Mouse (Mus musculus) kidney, adult 8-10 months (tissue): ENCODE data around the gene Tspan31.

Source experiments
- DNase-seq, 2 experiments: peaks; one replicate each; pipeline ENCODE4 v3.0.0; 2022

Gene Tspan31

DNA sequence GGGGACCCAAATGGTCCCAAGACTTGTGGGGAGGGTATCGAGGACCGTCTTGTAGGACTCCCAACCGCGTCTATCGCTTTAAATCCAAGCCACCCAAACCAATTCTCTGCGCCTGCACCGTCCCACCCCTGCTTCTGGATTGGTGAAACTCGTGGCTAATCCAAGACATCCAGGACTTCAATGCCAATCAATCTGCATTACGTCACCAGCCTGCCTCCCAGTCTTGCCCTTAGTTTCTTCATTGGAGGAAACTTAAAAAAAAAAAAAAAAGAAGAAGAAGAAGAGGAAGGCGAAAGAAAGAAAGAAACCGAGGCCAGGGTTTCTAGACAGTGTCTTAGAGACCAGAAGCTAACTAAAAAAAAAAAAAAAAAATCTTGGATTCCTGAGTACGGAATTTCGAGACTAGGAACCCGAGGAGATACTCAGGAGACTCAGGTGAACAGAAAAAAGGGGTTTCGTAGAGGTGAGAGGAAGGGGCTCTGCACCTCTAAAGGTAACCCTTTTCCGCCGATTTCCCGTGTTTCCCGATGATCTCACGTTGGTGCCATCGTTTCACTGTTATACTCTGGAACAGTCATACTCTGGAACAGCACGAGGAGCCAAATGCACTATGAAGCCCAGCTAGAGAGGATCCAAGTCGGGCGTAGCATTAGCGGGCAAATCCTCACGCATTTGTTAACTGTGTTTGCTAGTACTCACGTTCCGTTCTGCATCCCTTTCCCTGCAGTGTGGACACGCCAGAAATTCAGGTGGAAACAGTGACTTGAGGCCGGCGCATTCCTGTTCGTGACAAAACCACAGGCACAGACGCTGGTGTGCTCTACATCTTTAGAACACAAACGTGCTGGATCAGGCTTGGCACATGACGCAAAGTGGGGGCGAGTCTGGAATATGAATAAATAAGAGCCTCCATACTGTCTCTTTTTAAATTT lies at the start of gene Tspan31:
Gene Tspan31 (minus strand): TSS at position 75 of the 932 bp plus-strand sequence.
- peak; percentile 95 to 97 for DNase-seq

DNA sequence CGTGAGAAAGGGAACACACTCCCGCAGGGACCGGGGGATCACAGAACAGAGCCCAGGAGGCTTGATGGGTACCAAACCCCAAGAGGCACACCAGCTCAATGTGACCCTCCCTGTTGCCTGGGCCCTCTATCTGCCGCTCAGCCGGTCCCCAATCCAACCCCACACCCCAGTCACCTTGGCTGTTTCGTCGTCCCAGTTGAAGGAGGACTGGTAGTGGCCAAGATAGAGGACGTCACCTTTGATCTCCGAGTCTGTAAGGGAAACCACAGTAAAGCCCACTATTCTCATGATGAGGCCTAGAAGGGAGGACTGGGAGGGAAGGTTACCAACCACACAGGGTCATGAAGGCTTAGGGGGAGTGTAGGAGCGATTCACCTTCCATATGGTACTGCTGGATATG lies 49.2 kb upstream of the Tspan31 start:
- DNase-seq: no peak

- no peak for DNase-seq
Observed at GRCm38 (mm10) chr10:127118470-127118869, 48.4 kb upstream of the Tspan31 start.

DNA sequence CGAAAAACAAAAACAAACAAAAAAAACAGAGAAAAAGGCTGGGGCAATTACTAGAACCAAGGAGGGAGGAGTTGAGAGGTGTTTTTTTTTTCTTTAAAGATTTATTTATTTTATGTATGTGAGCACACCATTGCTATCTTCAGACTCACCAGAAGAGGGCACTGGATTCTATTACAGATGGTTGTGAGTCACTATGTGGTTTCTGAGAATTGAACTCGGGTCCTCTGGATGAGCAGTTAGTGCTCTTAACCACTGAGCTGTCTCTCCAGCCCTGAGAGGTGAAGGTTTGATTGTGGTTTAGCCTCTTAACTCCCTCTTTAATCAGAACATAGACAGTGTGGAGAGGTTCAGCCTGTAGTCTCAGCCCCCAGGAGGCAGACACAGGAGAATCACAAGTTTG lies 45.0 kb upstream of the Tspan31 start:
- no peak for DNase-seq

GRCm38 (mm10) chr10:127114408-127114807 lies 44.3 kb upstream of the Tspan31 start:
- DNase-seq: no peak

DNA sequence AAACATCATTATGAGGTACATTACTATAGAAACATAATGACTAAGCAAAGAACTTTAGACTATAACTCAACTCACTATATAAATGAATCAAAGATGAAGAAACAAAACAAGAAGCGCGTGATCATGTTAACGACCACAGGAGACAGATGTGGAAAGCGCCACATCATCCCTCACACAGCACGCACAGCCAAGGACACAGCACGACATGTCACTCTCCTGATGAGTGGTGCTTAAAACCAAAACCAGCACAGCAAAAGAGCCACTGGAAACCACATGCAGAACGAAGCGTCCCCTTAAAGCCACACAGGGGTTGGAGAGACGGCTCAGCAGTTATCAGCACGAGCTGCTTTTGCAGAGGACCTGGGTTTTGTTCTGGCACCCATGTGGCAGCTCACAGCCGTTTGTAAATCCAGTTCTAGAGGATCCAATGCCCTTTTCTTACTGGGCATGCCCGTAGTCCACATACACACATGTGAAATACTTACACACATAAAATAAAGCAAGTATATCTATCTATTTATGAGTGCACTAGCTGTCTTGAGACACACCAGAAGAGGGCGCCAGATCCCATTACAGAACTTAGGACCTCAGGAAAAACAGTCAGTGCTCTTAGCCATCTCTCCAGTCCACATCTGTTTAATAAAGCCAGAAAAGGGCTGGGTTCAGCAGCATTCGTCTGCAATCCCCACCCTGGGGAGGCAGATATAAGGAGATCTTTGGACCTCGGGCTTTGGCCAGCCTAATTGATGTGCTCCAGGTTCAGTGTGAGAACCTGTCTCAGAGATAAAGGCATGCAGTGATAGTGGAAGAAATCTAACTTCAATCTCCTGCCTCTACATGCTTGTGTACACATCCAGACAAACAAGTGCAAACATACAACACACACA lies 41.2 kb upstream of the Tspan31 start:
- no peak for DNase-seq

DNA sequence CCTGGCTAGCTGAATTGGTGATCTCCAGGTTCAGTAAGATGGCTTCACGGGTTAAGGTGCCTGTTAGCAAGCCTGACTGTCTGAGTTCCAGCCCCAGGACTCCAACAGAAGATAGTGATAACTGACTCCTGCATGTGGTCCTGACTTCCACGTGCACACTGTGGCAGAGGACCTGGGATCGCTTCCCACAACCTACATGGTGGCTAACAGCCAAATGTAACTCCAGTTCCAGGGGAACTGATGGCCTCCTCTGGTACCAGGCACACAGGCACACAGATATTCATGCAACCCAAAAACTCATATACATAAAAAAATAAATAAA lies 38.2 kb upstream of the Tspan31 start:
- no peak for DNase-seq

DNA sequence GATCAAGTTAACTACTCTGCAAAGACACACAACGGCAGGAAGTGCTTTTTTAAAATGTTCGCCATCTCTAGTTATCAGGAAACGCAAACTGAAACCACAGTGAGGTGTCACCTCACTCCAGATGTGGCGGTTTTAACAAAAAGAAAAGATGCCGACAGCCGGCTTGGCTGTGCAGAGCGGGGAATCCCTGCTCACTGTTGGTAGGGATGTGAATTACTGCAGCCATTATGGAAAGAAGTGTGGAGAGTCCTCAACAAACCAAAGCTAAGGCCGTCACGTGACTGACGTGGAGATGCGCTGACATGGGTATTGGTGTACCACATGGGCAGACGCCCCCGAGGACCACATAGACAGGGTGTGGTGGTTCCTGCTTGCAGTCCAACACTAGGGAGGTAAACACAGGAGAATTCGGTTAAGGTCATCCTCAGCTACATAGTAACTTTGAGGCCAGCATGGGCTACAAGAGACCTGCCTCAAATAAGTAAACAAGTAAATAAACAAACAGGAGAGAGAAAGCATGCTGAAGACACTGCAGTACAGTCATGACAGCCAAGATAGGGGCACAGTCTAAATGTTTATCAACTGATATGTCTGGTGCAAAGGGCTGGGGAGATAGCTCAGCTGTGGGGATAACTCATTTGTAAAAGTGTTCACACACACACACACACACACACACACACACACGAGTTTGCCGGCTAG lies 37.6 kb upstream of the Tspan31 start:
- DNase-seq: no peak

GRCm38 (mm10) chr10:127103631-127104030 lies 33.6 kb upstream of the Tspan31 start:
- DNase-seq: no peak

DNA sequence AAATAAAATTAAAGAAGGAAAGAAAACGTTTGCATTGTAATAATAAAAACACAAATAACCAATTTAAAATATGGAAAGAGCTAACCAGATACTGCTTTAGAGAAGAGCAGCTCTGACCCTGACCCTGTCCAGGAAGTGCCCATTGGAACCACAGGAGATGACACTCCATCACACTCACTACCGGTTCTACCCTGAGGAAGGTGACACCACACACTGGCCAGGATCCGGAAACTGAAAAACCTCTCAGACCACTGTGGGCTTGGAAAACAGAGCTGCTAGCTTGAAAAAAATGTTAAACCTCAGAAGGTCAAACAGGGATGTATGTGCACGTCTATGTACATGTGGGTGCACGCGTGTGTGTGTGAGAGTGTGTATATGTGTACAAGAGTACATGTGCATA lies 31.1 kb upstream of the Tspan31 start:
- DNase-seq: no peak

- DNase-seq: no peak
Observed at GRCm38 (mm10) chr10:127100414-127100813, 30.4 kb upstream of the Tspan31 start.

- no peak for DNase-seq
Observed at GRCm38 (mm10) chr10:127099868-127100267, 29.8 kb upstream of the Tspan31 start.

- DNase-seq: no peak
Observed at GRCm38 (mm10) chr10:127099191-127099590, 29.1 kb upstream of the Tspan31 start.

DNA sequence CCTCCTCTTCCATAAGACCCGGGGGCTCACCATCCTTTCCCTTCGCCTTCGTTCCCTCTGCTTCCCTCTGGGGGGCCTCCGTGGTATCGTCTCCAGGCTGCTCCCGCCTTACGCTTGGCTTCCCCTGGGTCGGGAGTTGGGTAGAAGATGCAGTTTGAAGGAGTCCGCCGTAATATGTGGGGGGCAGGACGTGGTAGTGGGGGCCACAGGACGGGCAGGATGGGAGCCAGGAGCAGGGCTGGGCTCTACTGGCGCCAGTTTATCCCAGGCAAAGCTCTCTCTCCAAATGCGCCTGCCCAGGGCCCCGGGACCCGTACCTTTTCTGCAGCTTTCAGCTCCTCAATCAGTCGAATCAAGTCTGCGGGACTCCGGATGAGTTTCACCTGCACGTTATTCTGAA lies 28.4 kb upstream of the Tspan31 start:
- DNase-seq: no peak

DNA sequence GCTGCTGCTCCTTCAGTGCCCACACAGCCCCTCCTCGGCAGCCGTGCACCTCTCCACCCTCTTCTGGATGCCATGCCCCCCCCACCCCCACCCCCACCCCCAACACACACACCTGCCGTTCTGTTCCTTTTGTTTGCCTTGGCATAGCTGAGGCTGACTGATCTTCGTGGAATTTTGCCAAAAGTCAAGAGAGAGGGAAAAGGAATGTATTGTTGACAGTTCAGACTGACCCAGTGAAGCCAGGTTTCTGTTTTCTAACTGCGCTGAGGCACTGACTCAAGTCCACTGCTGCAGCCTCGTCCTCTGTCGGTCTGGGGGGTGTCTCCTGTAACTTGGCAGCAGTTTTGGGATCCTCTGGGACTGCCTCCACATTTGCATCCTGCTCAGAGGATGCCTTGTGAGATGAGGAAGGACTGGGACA lies 24.3 kb upstream of the Tspan31 start:
- DNase-seq: peak in 1 of 2 experiments; percentile 55

GRCm38 (mm10) chr10:127092742-127093141 lies 22.7 kb upstream of the Tspan31 start:
- DNase-seq: no peak

DNA sequence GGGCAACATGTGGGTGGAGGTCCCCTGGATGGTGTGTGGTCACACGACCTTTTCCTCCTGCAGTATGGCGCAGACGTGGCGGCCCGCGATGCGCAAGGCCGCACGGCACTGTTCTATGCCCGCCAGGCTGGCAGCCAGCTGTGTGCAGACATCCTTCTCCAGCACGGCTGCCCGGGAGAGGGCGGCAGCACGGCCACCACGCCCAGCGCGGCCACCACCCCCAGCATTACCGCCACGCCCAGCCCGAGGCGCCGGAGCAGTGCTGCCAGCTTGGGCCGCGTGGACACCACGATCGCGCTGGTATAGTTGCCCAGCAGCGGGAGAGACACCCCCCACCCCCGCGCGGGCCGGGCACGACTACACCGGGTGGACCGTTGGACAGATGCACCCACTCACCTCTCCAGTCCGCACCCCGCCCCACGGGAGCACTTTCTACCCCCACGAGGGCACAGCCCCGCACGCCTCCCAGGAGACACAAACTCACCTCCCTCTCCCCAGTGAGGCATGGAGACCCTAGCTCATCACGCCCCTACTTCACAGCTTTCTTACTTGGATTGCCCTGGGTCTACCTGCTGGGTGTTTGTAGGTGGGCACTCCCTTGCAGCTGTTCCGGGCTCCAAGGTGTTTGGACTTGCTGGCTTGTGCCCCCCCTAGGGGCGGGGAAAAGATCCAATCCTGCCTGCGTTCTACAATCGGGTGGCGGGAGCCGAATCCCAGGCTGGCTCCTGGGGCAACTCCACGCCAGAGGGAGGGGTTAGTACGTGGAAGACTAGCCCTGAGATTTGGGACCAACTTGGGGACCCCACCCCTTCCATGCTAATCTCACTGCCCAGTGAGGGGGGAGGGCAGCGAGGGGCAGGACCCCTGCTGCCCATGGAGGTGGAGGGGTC lies 21.7 kb upstream of the Tspan31 start:
- DNase-seq: peak in 1 of 2 experiments; percentile 33

DNA sequence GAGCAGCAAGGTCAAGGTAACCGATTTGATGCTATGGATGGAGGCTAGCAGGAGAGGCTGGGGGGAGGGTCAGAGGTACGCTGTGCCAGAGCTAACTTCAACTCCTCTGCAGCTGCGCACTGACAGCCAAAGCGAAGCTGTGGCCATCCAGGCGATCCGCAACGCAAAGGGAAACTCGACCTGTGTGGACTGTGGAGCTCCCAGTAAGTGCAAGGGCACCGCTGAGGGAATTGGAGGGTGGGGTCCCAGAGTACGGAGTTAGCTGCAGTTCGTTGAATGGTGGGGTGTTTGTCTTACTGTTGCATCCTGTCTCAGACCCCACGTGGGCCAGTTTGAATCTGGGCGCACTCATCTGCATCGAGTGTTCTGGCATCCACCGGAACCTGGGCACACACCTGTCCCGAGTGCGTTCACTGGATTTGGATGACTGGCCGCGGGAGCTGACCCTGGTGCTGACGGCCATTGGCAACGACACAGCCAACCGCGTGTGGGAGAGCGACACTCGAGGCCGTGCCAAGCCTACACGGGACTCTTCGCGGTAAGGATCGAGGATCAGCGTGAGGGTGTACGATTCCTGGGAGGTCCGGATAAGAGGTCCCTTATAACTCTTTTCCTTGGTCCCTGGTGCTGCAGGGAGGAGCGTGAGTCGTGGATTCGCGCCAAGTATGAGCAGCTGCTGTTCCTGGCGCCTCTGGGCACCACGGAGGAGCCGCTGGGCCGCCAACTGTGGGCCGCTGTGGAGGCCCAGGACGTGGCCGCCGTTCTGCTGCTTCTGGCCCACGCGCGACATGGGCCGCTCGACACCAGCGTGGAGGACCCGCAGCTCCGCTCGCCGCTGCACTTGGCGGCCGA lies 20.7 kb upstream of the Tspan31 start:
- peak; percentile 58 to 80 for DNase-seq

GRCm38 (mm10) chr10:127085633-127086032 lies 15.6 kb upstream of the Tspan31 start:
- no peak for DNase-seq

DNA sequence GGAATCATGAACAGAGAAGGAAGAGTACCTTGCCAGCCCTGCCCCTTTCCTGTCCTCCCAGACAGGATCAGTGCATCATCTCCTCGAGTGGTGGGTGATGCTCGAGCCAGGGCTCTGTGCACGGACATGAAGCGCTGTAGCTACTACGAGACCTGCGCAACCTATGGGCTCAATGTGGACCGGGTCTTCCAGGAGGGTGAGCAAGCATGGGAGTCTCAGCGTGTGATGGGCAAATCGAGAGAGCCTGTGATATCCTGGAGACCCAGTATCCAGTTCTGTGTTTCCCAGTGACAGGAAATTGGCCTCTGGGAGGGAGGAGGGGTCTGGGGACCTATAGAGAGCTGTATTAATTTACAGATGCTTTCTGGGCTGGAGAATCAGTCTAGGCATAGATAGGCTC lies 15.0 kb upstream of the Tspan31 start:
- no peak for DNase-seq

DNA sequence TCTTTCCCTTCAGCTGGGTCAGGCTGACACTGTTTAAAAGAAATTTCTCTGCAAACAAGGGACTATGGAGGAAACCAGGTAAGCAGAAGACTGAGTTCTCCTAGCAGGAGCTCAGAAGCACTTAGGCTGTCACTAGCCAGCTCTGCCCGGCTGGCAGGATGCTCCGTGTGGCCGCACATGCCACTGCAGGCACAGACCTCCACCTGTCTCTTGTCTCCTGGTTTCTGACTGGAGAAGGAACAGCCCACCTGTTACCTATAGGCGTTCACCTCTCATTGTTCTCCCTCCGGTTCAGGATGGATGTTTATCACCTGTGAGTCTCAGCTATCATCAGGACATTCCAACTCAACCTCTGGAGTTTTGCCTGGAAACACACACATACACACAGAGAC lies 13.8 kb upstream of the Tspan31 start:
- DNase-seq: no peak
